Mouse (Mus musculus) cerebellum, postnatal 10 days (tissue): ENCODE measurements around the gene Map3k5.

ENCODE experiments used
- DNase-seq, 2 experiments: peaks; one replicate each; pipeline ENCODE4 v3.0.0; 2021; ENCODE audit warnings: mixed read lengths in 2 of 2

Map3k5 gene

DNA sequence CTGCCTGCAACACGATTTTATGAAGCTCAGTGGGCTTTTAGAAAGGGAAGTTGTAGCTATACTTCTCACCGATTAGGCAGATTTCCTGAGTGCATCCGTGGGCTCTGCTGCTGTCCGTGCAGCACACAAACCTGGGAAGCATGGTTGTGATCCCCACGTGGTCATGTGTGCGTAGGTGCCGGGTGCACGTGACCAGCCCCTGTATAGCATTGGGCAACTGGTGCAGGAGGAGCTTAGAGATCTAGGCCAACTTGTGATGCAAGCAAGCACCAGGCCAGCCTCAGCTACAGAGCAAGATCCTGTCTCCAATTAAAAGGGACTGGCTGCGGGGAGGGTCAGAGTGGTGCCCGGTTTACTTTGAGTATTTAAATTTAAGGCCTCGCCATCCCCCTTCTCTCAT is 232.5 kb downstream of the Map3k5 start:
- no peak for DNase-seq

DNA sequence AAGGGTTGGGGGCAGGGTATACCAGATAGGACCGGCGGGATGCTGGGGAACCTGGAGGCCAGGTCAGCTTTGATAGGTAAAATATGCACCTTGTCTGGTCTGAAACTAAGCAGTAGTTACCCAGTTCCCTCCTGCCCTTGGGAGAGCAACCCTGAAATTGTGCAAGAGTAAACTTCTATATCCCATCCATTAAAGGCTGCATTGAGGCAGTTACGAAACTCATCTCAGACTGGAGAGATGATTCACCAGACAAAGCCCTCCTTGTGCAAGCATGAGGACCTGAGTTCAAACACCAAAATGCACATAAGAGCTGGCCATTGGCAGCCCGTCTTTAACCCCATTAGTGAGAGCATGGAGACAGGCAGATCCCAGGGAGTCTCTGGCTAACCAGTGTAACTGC is 233.2 kb downstream of the Map3k5 start:
- no peak for DNase-seq

DNA sequence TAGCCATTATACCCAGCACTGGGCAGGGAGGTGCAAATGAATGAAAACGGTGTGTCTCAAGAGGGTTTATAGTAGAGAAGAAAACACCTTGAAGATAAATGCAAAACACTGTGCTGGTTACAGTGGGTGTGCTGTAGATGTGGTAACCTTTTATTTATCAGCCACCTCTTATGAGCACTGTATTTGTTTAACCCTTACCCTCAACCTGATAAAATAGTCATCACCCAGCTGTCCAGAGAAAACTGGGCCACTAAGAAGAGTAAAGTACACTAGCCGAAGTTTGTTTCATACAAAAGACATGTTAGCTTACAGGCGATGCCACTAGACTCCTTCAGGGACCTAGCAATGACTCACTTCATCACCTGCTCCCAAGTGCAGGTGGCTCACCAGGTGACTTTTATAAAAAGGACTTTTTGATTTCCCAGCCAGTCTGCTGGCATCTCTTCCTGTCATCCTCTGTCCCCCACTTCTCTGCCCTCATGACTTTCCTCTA is 235.0 kb downstream of the Map3k5 start:
- no peak for DNase-seq

- DNase-seq = peak; percentile 40 to 49
Measured at GRCm38 (mm10) chr10:20169927-20170604, 235.8 kb downstream of the Map3k5 start.

DNA sequence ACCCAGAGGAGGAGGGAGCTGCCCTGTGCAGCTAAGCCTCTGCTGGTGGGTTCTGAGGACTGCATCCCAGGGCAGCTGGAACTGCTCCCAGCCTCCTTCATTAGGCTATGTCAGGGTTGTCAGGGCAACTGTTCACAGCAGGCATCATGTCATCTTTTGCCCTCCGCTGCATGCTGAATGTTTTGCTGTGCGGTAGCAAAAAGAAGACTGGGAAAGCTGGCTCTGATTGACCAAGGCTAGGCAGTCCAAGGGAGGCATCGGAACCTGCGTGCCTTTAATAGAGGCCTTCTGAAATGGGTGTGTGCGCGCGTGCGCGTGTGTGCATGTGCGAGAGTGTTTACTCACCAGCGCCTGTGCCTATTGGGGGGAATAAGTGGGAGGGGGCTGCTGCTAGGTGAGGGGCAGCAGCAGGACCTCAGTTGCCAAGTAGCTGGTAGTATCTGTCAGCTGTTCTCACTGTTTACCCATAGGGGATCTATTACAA is 236.4 kb downstream of the Map3k5 start:
- DNase-seq = peak; percentile 93

DNA sequence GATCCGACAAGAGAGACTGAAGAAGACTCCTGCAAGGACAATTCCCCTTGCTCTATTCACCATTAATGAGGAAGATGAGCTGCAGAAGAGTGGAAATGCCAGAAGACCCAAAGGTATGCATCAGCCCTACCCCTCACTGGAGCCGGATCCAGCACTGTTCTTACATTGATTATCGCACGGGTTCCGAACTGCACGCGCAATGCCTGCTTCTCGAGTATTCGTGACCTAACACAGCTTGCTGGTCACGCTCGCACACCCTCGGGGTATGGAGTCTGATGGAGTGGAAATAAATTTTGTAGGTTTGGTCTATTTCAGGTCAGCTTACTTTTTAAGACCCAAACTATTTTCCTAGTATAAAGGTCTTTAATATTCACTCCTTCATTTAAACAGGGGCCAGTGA is 236.9 kb downstream of the Map3k5 start:
- DNase-seq = peak; percentile 29 to 40

- peak; percentile 34 to 36 for DNase-seq
Measured at GRCm38 (mm10) chr10:20171756-20172155, 237.5 kb downstream of the Map3k5 start.

DNA sequence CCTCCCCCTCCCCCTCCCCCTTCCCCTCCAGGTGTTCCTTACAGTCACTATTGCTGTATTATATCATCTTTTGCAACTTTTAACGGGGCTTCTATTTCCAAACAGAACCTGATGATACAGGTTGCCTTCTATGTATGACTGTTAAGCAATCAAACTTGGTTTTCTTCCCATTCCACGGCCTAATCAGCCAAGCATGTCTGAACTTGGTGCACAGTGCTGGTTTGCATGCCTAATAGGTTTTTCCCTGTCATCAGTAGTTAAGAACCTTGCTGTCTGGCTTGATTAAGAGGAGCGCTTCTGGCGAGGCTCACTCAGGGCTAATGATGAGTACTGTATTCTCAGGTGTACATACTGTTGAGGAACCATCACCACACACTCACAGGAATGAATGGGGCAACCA is 239.5 kb downstream of the Map3k5 start:
- no peak for DNase-seq

DNA sequence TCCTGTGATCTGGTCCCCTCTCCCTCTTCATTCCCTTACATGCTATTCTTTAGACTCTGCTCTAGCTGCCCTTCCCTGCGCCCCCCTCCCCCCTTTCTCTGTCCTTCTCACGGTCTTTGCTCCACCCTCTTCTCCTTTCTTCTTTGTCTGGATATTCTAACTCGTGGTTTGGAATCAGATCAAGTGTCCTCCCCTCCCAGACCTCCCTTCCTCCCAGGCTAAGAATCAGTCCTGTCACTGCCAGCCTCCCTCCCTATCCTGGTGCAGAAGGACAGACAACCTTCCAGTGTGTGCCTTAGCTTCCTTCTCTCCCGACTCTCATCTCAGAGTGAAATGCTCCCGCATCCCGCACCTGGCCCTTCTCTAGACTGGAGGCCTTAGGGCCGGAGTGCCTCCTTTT is 241.8 kb downstream of the Map3k5 start:
- DNase-seq = no peak

- DNase-seq = no peak
Measured at GRCm38 (mm10) chr10:20178807-20179605, 244.7 kb downstream of the Map3k5 start.

DNA sequence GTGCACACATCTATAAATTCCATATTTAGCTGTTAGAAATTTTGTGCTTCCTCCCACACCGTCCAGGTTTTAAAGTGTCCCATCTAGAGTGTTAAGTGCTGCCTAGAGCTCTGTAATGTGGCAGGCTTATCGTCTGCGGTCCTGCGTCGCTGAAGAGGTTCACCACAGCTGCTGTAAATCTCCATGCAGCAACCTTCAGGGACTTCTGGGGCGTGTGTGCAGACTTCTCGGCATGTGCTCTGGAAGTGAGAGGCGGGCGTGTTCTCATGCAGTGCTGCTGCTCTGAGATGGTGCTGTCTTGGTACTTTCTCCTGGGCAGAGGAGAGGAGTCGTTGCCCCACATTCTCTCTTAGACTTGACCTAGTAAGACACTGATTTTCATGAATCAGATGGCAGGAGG is 246.9 kb downstream of the Map3k5 start:
- no peak for DNase-seq

DNA sequence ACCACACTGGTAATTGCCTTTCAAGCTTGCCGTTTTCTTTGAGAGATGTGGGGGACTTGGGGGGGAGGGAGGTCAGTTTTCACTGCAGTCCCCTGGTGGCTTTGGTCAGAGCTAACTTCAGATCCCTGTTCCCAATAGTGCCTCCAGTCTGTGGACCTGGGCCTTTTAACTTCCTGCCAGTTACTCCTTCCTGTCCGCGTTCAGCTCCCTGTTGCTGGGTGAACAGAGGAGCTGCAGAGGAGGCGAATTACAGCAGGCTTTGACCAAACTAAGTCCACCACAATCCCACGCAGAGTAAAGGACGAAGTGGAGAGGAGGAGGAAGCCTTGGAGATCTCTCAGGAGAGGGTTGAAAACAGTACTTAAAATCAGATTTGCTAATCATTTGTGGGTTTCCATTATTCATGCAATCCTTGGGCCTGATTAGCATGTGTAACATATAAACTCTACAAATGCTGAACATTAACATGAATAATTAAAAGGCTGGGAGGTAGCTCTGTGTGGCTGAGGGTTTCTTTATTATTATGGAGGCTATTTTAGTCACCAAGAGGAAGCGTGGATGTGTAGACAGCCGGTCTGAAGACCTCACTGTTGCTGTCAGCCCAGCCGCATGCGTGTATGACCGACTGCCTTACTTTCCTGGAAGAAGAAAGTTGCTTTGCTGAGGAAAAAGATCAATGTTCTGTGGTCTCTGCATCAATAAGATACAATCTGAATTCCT is 247.6 kb downstream of the Map3k5 start:
- no peak for DNase-seq

DNA sequence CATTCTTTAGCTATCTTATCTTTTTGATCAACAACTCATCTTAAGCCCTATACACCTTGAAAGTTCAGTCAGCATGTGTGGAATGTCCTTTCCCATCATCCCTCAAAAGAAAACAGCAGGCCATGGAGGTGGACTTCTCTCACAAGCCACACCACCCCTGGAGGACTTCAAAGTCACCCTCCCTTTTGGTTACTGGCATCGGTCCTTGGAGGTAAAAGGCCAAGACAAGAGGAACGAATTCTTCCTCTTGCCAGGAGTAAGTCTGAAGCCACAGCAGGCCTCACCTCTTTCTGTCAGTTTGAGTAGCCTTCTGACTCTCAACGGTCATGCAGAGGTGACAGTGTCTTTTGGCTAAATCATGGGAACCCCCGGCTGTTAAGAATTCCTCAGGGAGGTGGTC is 250.1 kb downstream of the Map3k5 start:
- no peak for DNase-seq

DNA sequence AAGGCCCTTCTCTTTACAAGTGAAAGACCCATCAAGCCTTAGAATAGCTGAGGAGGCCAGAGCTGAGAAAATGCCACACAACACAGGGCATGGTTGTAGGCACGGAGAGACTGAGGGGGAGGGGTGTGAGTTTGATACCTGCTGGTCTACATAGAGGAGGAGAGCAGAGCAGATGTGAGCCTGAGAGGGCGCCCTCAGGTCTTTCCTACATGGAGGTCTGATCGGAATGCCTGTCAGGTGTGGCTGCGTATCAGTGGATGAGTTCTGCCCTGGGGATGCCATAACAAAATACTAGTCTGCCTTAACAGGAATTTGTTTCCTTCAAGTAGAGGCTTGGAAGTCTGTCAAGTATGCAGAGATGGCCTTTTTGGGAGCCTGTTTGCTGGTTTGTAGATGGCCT is 251.0 kb downstream of the Map3k5 start:
- no peak for DNase-seq

GRCm38 (mm10) chr10:20185806-20186205 is 251.5 kb downstream of the Map3k5 start:
- DNase-seq = no peak

GRCm38 (mm10) chr10:20186800-20187273 is 252.6 kb downstream of the Map3k5 start:
- DNase-seq = no peak

- no peak for DNase-seq
Measured at GRCm38 (mm10) chr10:20190139-20190747, 256.0 kb downstream of the Map3k5 start.
